Mouse (Mus musculus): ENCODE data around the gene Lrp1. TPM values are rescaled to one million over a fixed set of nuclear protein-coding genes. Genes with fewer than 3 reads are reported as not detected.

Lrp1 gene
- polyA plus RNA-seq (2015; fragmentation: Nextera tagmentation; extraction: Ambion mirVana), result 66.3 and 68.2 TPM in 2 replicates

DNA sequence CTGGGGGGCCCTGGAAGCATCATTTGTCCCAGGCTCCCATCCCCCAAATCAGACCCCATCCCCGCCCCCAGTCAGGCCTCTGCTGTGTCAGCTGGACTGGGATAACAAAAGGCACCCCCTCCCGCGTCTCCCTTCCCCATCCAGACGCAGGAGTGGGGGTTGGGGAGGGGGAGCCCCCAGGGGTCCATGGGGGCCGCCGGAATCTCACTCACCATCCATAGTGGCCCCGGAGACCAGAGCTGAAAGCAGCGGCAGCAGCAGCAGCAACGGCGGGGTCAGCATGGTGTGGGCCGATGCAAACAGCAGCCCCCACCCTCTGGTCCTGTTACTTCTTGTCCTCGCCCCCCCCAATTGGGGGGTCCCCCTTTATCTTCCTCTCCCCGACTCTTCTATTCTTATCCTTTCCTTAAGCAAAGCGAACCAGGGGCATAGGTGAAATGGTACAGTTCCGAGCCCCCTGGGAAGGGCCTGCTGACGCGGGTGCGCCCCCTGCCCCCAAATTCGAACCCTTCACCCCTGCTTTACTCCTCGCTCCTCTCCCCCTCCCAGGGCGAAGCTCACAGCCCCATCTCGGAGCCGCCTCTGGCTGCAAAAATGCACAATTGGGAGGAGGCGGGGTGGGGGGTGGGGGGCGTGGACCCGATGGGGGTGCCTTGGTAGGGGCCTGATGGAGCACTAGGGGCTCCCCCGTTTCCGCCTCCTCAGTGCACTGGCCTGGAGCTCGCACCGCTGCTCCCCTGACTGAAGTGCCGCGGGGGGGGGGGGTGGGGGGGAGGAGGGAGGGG is at the start of gene Lrp1:
Gene Lrp1 (minus strand): TSS at position 743 of the 785 bp plus-strand sequence.

DNA sequence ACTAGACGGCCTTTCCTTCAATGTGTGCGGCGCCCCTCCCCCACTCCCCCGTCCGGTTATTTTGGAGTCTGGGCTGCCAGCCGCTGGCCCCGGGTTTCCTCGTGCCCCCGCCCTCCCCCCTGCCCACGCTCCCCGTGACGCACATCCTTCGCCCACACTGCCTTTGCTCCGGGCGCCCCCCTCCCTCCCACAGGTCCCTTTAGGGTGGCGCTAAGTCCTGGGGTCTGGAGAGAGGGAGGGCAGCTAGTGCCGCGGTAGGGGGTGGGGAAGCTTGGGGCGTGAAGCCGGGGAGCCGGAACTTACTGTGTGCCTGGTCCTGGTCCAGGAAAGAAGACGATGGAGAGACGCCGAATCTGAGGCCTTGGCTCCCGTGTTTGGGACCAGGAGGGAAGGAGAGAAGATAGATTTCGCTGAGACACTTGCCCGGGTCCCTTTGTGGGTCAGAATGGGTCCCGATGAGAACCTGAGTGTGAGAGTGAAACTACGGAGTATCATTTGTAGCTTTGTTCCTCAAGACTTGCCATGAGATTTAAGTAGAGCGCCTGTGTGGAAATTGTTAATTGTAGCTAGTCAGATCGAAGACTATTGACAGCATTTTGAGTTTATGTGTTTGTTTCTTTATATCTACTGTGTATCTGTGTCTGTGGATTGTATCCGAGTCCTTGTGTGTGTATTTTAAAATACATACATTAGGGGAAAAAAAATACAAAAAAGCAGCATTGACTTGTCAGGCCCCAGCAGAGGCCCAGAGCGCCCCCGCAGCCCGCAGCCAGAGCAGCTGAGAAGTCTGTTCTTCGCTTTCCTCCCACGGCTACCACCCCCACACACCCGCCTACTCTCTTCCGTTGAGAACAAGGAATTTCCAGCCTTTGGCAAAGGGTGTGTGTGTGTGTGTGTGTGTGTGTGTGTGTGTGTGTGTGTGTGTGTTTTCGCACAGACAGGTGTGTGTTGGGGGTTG is 47.4 kb upstream of the Lrp1 start, which contains the start of gene Nab2:
Gene Nab2 (minus strand): TSS at position 476 of the 958 bp plus-strand sequence.

DNA sequence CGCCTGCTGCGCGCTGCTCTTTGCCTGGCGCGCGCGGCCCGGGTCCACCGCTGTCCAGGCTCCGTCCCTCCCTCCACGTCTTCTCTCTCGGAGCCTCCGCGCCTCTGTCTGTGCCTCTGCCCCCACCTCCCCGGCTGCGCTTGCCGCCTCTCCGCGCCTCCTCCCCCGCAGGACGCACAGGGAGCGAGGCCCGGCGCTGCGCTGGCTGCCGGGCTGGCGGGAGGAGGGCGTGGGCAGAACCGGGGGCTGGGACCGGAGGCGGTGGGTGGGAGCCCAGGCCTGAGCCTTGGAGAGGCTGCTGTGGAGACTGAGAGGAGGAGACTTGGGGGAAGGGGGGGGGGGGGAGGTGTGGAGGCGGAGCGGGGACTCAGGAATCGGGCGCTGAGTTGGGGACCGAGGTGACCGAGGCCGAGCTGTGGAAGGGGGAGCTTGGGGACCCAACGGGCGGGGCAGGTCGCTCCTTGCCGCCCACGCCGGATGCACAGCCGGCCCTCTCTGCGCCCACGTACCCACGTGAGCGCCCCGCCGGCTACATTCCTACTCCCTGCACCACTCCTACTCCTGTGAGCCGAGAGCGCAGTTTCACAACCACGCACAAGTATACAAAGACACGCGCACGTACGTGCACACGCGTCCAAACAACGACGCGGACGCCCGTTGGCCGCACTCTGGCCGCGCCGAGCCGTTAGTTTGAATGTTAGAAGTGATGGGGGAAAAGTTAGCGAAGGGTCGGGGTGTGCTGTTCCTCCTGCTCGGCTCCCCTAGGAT is 45.7 kb upstream of the Lrp1 start, which contains the start of gene Nemp1:
Gene Nemp1 (plus strand): TSS at position 401 of the 768 bp plus-strand sequence.

DNA sequence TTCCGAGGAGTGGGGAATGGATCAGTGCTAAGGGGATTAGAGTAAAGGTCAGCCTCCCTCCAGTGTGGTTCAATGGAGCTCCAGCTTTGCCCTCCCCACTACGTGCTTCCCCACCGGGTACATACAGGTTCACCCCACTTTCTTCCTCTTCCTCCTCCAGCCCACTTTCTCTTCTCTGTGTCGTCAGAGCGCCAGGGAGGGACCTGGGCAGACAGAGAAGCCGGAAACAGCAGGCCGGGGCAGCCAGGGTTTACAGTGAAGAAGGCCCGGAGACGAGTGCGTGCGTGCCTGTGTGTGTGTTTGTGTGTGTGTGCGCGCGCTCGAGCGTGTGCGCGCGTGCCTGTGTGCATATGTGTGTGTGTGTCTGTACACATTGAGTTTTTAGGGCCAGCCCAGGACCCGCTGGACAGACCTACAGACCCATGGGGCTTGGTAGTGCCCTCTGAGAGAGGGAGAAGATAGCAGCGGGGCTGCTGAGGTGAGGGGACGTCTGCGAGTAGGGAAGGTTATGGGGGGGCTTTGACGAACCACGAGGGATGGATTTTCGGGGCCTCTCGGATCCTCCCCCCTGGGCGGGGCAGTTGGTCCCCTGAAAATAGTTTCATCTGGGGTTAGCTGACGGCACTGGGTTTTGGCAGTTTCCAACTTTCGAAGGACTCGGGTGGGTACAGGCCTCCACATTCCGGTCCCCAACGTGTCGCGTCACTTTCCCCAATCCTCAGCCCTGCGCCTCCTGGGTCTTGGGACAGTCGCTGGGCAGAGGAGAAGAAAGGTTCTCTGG is 22.0 kb upstream of the Lrp1 start, which contains the start of gene Stat6:
Gene Stat6 (plus strand): TSS at position 215 of the 781 bp plus-strand sequence.

DNA sequence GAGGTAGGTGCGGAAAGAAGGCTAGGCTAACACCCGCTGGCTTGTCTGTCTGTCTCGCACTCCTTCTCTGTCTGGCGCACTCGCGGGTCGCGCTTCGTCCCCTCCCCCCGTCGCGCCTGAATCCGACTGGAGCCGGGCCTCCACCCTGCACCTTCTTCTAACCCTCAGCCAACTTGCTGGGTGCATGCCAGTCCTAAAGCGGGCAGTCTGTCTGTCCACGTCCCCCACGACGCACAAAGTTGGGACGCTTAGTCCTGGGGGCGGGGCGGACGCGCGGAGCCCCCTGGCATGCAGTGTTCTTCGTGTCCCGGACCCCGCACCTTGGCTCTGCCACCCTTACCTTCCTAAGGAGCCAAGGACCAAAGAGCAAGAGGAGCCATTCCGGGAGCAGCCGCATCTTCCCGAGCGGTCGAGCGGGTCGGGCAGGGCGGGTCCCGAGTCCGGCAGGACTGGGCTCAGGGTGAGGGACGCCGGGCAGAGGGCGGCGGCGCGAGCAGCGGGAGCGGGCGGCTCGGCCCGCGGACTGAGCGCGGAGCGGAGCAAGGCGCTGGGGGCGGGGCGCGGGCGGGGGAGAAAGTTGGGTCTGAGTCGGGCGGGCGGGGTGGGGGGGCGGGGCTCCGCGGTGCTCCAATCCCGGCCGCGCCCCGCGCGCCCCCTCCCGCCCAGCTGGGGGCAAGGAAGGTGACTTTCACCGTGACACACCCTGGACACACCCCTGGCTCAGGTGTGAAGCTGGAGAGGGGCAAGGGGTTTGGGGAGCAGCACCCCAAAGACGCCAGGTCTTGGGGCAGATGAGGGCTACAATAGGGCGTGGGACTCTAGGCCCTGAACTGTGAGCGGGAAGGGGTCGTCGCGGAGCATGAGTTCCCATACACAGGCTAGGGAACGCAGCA is 86.7 kb downstream of the Lrp1 start, which contains the start of gene Nxph4:
Gene Nxph4 (minus strand): TSS at position 524 of the 893 bp plus-strand sequence.

DNA sequence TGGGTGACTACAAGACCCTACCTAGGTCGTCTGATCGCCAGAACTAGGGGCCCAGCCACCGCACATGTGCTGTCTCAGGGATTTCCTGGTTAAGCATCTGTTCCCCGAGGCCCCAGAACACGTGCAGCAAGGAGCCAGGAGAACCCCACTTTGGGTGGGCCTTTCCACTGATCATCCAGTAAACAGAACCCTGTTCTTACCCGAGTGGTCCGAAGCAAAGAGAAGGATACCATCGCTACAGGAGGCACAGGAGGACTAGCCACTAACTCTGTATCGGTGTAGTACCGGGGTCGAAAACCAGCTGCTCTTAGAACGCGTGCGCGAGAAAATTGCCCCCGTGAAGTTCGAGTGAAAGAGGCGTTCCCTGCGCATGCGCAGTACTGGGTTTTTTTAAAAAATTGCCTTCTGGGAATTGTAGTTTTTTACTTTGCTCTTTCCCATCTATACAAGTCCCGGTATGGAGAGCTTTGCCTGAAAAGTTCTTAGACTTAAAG is 98.8 kb downstream of the Lrp1 start, which contains the start of gene Shmt2:
Gene Shmt2 (minus strand): TSS at position 357 of the 494 bp plus-strand sequence.

DNA sequence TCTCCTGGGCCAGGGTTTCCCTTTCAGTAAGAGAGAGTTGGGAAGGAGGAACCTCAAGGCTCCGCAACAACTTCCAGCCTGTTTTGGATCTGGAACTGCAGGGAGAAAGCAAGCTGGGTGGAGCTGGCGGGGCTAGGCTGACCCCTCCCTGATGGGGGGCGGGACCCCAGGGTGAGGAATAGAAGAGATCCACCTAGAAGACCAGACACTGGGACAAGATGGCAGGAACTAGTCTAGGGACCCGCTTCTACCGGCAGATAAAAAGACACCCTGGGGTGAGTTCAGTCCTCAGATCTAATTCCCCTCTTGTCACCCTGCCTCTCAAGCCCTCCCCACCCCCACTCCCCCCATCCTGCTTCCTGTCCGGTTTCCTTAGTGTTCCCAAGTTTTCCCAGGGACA is 106.2 kb downstream of the Lrp1 start, which contains the start of gene Ndufa4l2:
Gene Ndufa4l2 (plus strand): TSS at position 204 of the 400 bp plus-strand sequence.

DNA sequence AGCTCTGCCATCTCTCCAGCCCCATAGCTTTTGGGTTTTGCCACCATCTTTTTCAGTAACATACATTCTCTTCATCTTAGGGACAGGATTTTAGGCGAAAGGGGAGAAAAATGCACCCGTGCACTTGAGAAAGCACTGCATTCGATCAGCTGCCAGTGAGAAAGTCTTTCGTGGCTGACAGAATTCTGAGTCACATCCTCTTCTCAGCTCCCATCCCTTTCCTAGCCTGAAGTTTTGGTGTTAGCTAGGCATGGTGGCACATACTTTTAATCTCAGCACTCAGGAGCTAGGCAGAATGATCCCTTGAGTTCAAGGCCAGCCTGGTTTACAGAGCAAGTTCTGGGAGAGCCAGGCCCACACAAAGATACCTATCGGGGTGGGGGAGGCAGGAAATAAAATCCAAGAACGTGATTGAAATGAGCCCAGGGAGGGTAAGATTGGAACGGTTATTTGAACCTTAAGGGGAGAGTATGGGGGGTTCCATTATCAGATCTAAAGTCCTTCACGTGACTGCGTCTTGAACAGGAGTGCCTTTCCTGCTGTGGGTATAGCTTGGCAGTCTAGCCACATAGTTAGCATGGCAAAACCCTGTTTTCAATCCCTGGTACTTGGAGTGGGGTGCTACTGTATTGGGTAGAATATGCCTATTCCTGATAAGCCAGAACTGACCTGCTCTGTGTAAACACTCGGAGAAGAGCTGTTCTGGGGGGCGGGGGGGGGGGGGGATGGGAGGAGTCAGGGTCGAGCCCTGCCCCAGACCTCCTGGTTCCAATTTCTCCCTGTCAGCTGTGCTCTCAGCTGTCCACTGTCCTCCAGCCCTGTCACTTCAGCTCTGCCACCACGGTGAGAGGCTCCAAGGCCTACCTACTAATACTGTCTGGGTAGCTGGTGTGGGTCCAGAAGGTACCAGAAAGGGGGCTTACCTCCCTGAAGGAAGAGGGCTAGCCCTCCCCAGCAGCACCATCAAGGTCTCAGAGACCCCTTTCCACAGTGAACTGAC is 119.8 kb downstream of the Lrp1 start, which contains the start of gene Stac3:
Gene Stac3 (plus strand): TSS at position 793 of the 1,000 bp plus-strand sequence.

Other genes with a start within 250 kb of the Lrp1 start
- gene R3hdm2, start 240.8 kb downstream of the Lrp1 start, polyA plus RNA-seq (2015; fragmentation: Nextera tagmentation; extraction: Ambion mirVana), result 19.2 and 19.5 TPM in 2 replicates
- gene Stac3, start 119.5 kb downstream of the Lrp1 start, polyA plus RNA-seq (2015; fragmentation: Nextera tagmentation; extraction: Ambion mirVana), result 0.29 and 0.36 TPM in 2 replicates
- gene Ndufa4l2, start 106.2 kb downstream of the Lrp1 start, polyA plus RNA-seq (2015; fragmentation: Nextera tagmentation; extraction: Ambion mirVana), result 272 and 390 TPM in 2 replicates
- gene Shmt2, start 98.7 kb downstream of the Lrp1 start, polyA plus RNA-seq (2015; fragmentation: Nextera tagmentation; extraction: Ambion mirVana), result 62.8 and 68.3 TPM in 2 replicates
- 1.5 and 2.4 TPM in 2 replicates for gene Nxph4, start 86.6 kb downstream of the Lrp1 start, polyA plus RNA-seq (2015; fragmentation: Nextera tagmentation; extraction: Ambion mirVana)
- gene Stat6, start 21.8 kb upstream of the Lrp1 start, polyA plus RNA-seq (2015; fragmentation: Nextera tagmentation; extraction: Ambion mirVana), result 40.9 and 44.7 TPM in 2 replicates
- 5.7 and 6.4 TPM in 2 replicates for gene Nemp1, start 45.8 kb upstream of the Lrp1 start, polyA plus RNA-seq (2015; fragmentation: Nextera tagmentation; extraction: Ambion mirVana)
- 13.3 and 15.3 TPM in 2 replicates for gene Nab2, start 47.4 kb upstream of the Lrp1 start, polyA plus RNA-seq (2015; fragmentation: Nextera tagmentation; extraction: Ambion mirVana)
- 0.05 and 0.13 TPM in 2 replicates for gene Myo1a, start 84.0 kb upstream of the Lrp1 start, polyA plus RNA-seq (2015; fragmentation: Nextera tagmentation; extraction: Ambion mirVana)
- not detected in 2 replicates for gene Tac2, start 103.3 kb upstream of the Lrp1 start, polyA plus RNA-seq (2015; fragmentation: Nextera tagmentation; extraction: Ambion mirVana)
- 1.1 and 1.4 TPM in 2 replicates for gene Zbtb39, start 118.4 kb upstream of the Lrp1 start, polyA plus RNA-seq (2015; fragmentation: Nextera tagmentation; extraction: Ambion mirVana)
- gene Gpr182, start 130.6 kb upstream of the Lrp1 start, polyA plus RNA-seq (2015; fragmentation: Nextera tagmentation; extraction: Ambion mirVana), result 0.54 and 0.60 TPM in 2 replicates
- gene Rdh1, start 138.6 kb upstream of the Lrp1 start, polyA plus RNA-seq (2015; fragmentation: Nextera tagmentation; extraction: Ambion mirVana), result not detected in 2 replicates
- not detected in 2 replicates for gene Rdh16f1, start 138.6 kb upstream of the Lrp1 start, polyA plus RNA-seq (2015; fragmentation: Nextera tagmentation; extraction: Ambion mirVana)
- 0.14 and 0.27 TPM in 2 replicates for gene Rdh9, start 155.2 kb upstream of the Lrp1 start, polyA plus RNA-seq (2015; fragmentation: Nextera tagmentation; extraction: Ambion mirVana)
- not detected in 2 replicates for gene Rdh16, start 180.0 kb upstream of the Lrp1 start, polyA plus RNA-seq (2015; fragmentation: Nextera tagmentation; extraction: Ambion mirVana)
- gene Rdh19, start 228.8 kb upstream of the Lrp1 start, polyA plus RNA-seq (2015; fragmentation: Nextera tagmentation; extraction: Ambion mirVana), result not detected in 2 replicates
- not detected in 2 replicates for gene Rdh16f2, start 245.3 kb upstream of the Lrp1 start, polyA plus RNA-seq (2015; fragmentation: Nextera tagmentation; extraction: Ambion mirVana)